Mouse (Mus musculus): ENCODE data around the gene Tigd3. TPM values are rescaled to one million over a fixed set of nuclear protein-coding genes. Genes with fewer than 3 reads are reported as not detected.
"Not testable (repeated sequence)": the region's sequence is repeated elsewhere in the genome, so short reads cannot be mapped to it uniquely, and the experiment has no call there.

The Tigd3 gene
- total and polyA plus RNA-seq, 2 experiments from 2014 or later = 0.85 to 3.3 TPM

DNA sequence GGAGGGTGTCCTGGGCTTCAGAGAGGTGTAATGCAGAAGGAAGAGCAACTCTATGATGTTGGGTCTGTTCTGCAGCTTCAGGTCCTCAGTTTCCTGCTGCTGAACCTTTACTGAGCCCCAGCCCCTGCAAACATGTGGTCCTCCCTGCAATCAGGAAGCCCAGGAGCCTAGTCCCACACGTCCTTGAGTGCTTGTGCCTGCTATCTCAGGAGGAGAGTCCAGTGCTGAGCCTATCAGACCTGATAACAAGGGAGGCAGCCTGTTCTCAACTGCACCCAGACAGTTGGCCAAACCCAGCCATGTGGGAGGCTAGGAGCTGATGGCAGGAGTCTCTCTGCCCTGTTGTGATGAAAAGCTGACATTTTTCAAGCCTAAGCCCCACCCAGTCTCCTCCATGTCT is 10.0 kb downstream of the Tigd3 start:
- H3K27me3 ChIP-seq (ENCODE audit: control insufficient read depth, insufficient read depth, low read length) = no peaks in the 10 kb centered on the region
- no peak overlapping the region for H3K27ac ChIP-seq (ENCODE audit: low read depth)
- no peaks in the 10 kb centered on the region for H3K36me3 ChIP-seq (replicated peaks; ENCODE audit: control insufficient read depth, insufficient read depth, low read length)
- no peak overlapping the region for H3K4me3 ChIP-seq (ENCODE audit: low read depth, low read length)
- no peak overlapping the region for H3K9ac ChIP-seq (replicated peaks; ENCODE audit: low read depth, low read length)
- DNase-seq (ENCODE audit: low spot score) (no peak), ATAC-seq (ENCODE audit: insufficient read depth, low read depth) (no peak)
- WGBS = 32% methylated on average over 1 of the region's 1 CpGs
- H3K9me3 ChIP-seq (replicated peaks; ENCODE audit: control insufficient read depth, low read length) = no peaks in the 10 kb centered on the region
- H3K4me2 ChIP-seq (ENCODE audit: low read depth, low read length) = no peak overlapping the region
- no peak for TF ChIP-seq EP300 (IDR thresholded peaks at IDR 0.05; ENCODE audit: low read depth)
- TF ChIP-seq CTCF (IDR thresholded peaks at IDR 0.05; ENCODE audit: low read depth) = no peak
- H3K4me1 ChIP-seq (ENCODE audit: control insufficient read depth, insufficient read depth) = no peaks in the 10 kb centered on the region

DNA sequence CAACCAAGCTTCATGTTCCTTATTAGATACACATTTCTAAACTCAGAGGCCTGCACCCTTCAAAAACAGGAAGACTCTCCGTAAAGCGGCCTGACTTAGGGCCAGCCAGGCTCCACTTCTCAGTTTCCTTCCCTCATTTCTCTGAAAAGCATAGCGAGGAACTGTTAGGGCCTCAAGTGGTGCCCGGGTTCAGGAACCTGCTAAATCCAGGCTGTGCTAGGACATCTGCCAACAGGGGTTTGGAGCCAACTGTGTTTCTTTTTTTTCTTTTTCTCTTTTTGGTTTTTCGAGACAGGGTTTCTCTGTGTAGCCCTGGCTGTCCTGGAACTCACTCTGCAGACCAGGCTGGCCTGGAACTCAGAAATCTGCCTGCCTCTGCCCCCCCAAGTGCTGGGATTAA is 11.9 kb downstream of the Tigd3 start:
- not testable (repeated sequence) for H3K27me3 ChIP-seq (ENCODE audit: control insufficient read depth, insufficient read depth, low read length); H3K9me3 ChIP-seq (replicated peaks; ENCODE audit: control insufficient read depth, low read length); DNase-seq (ENCODE audit: low spot score); H3K4me1 ChIP-seq (ENCODE audit: control insufficient read depth, insufficient read depth); H3K36me3 ChIP-seq (replicated peaks; ENCODE audit: control insufficient read depth, insufficient read depth, low read length); H3K4me3 ChIP-seq (ENCODE audit: low read depth, low read length); ATAC-seq (ENCODE audit: insufficient read depth, low read depth); H3K9ac ChIP-seq (replicated peaks; ENCODE audit: low read depth, low read length); H3K27ac ChIP-seq (ENCODE audit: low read depth); H3K4me2 ChIP-seq (ENCODE audit: low read depth, low read length)
- 64% methylated on average over 5 of the region's 5 CpGs for WGBS

DNA sequence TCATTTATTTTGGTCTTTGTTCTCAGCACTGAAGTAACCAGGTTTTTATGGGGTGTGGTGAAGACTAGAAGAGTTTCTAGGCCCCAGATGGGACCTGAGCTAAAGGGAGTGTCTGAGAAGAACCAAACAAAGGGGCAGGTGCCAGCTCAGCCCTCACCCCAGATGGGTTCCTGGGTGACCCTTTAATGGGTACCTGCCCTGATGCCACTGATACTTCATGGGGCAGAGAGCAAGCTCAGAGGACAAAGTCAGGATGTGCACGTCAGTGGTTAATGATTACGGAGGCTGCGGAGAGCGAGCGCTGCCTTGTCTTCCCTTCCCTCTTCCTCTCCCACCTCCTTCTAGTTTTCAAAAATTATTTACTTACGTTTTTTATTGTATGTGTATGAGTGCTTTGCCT is 12.8 kb downstream of the Tigd3 start:
- Histone ChIP-seq H3K9ac (replicated peaks; ENCODE audit: low read depth, low read length) (no peak overlapping the region), H3K27me3 (ENCODE audit: control insufficient read depth, insufficient read depth, low read length) (no peaks in the 10 kb centered on the region), H3K4me2 (ENCODE audit: low read depth, low read length) (no peak overlapping the region), H3K9me3 (replicated peaks; ENCODE audit: control insufficient read depth, low read length) (no peaks in the 10 kb centered on the region), H3K4me3 (ENCODE audit: low read depth, low read length) (no peak overlapping the region), H3K36me3 (replicated peaks; ENCODE audit: control insufficient read depth, insufficient read depth, low read length) (no peaks in the 10 kb centered on the region), H3K4me1 (ENCODE audit: control insufficient read depth, insufficient read depth) (0 out of 2 replicates have a peak, but pooled peaks cover 6% of the 10 kb centered on the region), H3K27ac (ENCODE audit: low read depth) (no peak overlapping the region)
- no peak for DNase-seq (ENCODE audit: low spot score)
- WGBS = 91% methylated on average over 6 of the region's 6 CpGs
- TF ChIP-seq EP300 (IDR thresholded peaks at IDR 0.05; ENCODE audit: low read depth) = no peak
- no peak for TF ChIP-seq CTCF (IDR thresholded peaks at IDR 0.05; ENCODE audit: low read depth)
- ATAC-seq (ENCODE audit: insufficient read depth, low read depth) = no peak

- Histone ChIP-seq H3K9ac (replicated peaks; ENCODE audit: low read depth, low read length) (no peak overlapping the region), H3K27me3 (ENCODE audit: control insufficient read depth, insufficient read depth, low read length) (no peaks in the 10 kb centered on the region), H3K9me3 (replicated peaks; ENCODE audit: control insufficient read depth, low read length) (no peaks in the 10 kb centered on the region), H3K27ac (ENCODE audit: low read depth) (no peak overlapping the region), H3K36me3 (replicated peaks; ENCODE audit: control insufficient read depth, insufficient read depth, low read length) (no peaks in the 10 kb centered on the region), H3K4me3 (ENCODE audit: low read depth, low read length) (no peak overlapping the region), H3K4me1 (ENCODE audit: control insufficient read depth, insufficient read depth) (0 out of 2 replicates have a peak, but pooled peaks cover 6% of the 10 kb centered on the region), H3K4me2 (ENCODE audit: low read depth, low read length) (no peak overlapping the region)
- no peak for ATAC-seq (ENCODE audit: insufficient read depth, low read depth)
- TF ChIP-seq EP300 (IDR thresholded peaks at IDR 0.05; ENCODE audit: low read depth) (no peak), CTCF (IDR thresholded peaks at IDR 0.05; ENCODE audit: low read depth) (no peak)
- no peak for DNase-seq (ENCODE audit: low spot score)
- WGBS = 85% methylated on average over 7 of the region's 7 CpGs
Observed at GRCm38 (mm10) chr19:5879735-5880134, 14.2 kb downstream of the Tigd3 start.

GRCm38 (mm10) chr19:5878916-5879315 is 15.0 kb downstream of the Tigd3 start:
- Histone ChIP-seq H3K27ac (ENCODE audit: low read depth) (peak overlapping the region; percentile 91; the same call in 1 of the 2 replicates), H3K4me2 (ENCODE audit: low read depth, low read length) (peak overlapping the region; percentile 52)
- WGBS = 68% methylated on average over 3 of the region's 3 CpGs

GRCm38 (mm10) chr19:5878362-5878722 is 15.6 kb downstream of the Tigd3 start:
- no peaks in the 10 kb centered on the region for H3K27me3 ChIP-seq (ENCODE audit: control insufficient read depth, insufficient read depth, low read length)
- peak overlapping the region; percentile 47 for H3K9ac ChIP-seq (replicated peaks; ENCODE audit: low read depth, low read length)
- peak overlapping the region; percentile 91 for H3K27ac ChIP-seq (ENCODE audit: low read depth)
- H3K9me3 ChIP-seq (replicated peaks; ENCODE audit: control insufficient read depth, low read length) = no peaks in the 10 kb centered on the region
- no peak for TF ChIP-seq CTCF (IDR thresholded peaks at IDR 0.05; ENCODE audit: low read depth)
- TF ChIP-seq EP300 (IDR thresholded peaks at IDR 0.05; ENCODE audit: low read depth) = no peak
- ATAC-seq (ENCODE audit: insufficient read depth, low read depth) (peak; percentile 12; the same call in 1 of the 2 replicates), DNase-seq (ENCODE audit: low spot score) (no peak)
- H3K4me1 ChIP-seq (ENCODE audit: control insufficient read depth, insufficient read depth) = 0 out of 2 replicates have a peak, but pooled peaks cover 6% of the 10 kb centered on the region
- peak overlapping the region; percentile 30; the same call in 1 of the 2 replicates for H3K4me3 ChIP-seq (ENCODE audit: low read depth, low read length)
- H3K36me3 ChIP-seq (replicated peaks; ENCODE audit: control insufficient read depth, insufficient read depth, low read length) = no peaks in the 10 kb centered on the region
- peak overlapping the region; percentile 52 for H3K4me2 ChIP-seq (ENCODE audit: low read depth, low read length)
- WGBS = 35% methylated on average over 7 of the region's 7 CpGs

More at GRCm38 (mm10) chr19:5878916-5879315, 15.0 kb downstream of the Tigd3 start:
- Histone ChIP-seq H3K4me1 (ENCODE audit: control insufficient read depth, insufficient read depth) (0 out of 2 replicates have a peak, but pooled peaks cover 6% of the 10 kb centered on the region), H3K9me3 (replicated peaks; ENCODE audit: control insufficient read depth, low read length) (no peaks in the 10 kb centered on the region), H3K4me3 (ENCODE audit: low read depth, low read length) (no peak overlapping the region), H3K9ac (replicated peaks; ENCODE audit: low read depth, low read length) (peak overlapping the region; percentile 47), H3K36me3 (replicated peaks; ENCODE audit: control insufficient read depth, insufficient read depth, low read length) (no peaks in the 10 kb centered on the region), H3K27me3 (ENCODE audit: control insufficient read depth, insufficient read depth, low read length) (no peaks in the 10 kb centered on the region)
- ATAC-seq (ENCODE audit: insufficient read depth, low read depth) = no peak
- no peak for DNase-seq (ENCODE audit: low spot score)
- no peak for TF ChIP-seq EP300 (IDR thresholded peaks at IDR 0.05; ENCODE audit: low read depth)
- TF ChIP-seq CTCF (IDR thresholded peaks at IDR 0.05; ENCODE audit: low read depth) = no peak
